Mouse (Mus musculus) layer of hippocampus, adult 11-12 months (tissue): Measurements from ENCODE around the gene Acd.

Experiments used
- DNase-seq: peaks from one replicate; pipeline ENCODE4 v3.0.0; 2022; ENCODE audit warnings: low spot score

Acd gene

DNA sequence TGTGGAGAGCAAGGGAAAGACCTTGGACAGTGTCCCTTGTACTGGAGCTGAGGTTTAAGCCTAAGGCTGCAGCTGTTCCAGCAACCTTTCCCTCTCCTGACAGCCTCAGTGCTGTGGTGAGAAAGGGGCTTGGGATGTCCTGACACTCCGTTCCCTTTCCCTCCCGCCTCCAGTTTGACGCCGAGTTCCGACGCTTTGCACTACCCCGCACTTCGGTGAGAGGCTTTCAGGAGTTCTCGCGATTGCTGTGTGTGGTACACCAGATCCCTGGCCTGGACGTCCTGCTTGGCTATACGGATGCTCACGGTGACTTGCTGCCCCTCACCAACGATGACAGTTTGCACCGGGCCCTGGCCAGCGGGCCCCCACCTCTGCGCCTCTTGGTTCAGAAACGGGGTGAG lies 1.1 kb upstream of the Acd start:
- no peak for DNase-seq

GRCm38 (mm10) chr8:105700566-105700965 lies 336 bp downstream of the Acd start:
- DNase-seq, result peak; percentile 63

- DNase-seq, result no peak
Observed at GRCm38 (mm10) chr8:105699488-105700215, 1.2 kb downstream of the Acd start.

DNA sequence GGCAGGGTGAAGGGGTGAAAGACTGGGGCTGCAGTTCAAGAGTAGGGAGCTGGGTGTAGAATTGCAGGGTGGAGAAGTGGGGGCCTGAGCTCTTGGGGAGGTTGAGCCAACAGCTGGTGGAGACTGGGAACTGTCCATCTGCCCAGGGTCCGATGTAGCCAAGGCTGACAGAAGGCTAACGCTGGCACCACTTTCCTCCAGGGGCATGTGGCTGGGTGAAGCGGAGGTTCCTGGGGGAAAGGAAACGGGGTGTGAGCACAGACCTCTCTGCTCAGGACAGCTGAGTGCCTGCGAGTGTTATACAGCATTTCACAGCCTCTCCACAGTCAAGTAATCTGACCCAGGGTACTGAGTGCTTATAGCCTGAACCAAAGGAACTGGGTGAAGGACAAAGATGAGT lies 2.2 kb downstream of the Acd start:
- DNase-seq, result no peak

DNA sequence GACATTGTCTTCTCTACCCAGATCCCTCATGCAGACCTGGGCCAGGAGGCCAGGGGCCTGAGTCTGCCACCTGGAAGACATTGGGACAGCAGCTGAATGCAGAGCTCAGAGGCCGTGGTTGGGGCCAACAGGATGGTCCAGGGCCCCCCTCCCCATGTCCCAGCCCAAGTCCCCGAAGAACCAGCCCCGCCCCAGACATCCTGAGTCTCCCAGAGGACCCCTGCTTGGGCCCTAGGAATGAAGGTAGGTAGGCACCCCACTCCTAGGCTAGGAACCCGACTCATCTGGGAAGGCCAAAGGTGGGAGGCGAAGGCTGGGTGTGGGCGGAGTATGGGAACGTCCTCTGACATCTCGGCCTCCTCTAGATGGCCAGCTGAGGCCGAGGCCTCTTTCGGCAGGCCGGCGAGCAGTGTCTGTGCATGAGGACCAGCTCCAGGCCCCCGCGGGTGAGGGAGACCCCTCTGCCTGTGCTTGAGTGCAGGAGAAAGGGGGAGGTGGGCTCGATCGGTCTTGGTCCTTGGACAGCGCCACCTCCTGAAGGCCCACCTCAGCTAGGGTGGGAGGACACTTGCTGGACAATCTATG lies 3.6 kb downstream of the Acd start:
- no peak for DNase-seq

GRCm38 (mm10) chr8:105695080-105695780 lies 5.7 kb downstream of the Acd start:
- no peak for DNase-seq

DNA sequence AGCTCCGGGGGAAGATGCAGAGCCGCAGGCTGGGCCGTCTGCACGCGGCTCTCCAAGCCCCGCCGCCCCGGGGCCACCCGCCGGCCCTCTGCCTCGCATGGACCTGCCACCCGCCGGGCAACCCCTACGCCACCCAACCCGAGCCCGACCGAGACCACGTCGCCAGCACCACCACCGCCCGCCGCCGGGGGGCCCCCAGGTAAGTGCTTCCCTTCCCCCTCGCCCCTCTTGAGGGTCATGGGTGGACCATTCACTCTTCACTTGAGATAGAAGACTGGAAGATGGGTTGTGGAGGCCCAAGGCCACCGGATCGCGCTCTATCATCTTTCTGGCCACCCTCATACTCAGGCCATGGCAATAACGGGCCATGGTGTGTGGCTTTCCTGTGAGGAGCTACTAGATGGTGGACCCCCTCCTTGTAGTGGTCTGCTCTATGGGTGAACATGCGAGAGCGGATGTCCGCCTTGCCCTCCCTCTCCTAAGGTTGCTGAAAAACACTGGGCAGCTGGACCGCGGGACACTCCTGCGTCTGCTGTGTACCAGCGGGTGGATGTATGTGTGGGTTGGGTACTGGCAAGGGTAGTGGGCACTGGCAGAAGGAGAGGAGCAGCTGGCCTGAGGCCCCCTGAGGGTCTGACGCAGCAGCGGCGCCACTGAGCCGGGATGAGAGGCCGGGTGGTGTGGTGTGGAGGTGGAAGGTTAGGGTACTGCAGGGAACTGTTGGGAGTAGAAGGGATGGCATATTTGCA lies 6.7 kb downstream of the Acd start:
- DNase-seq, result peak; percentile 52

GRCm38 (mm10) chr8:105693648-105694047 lies 7.3 kb downstream of the Acd start:
- DNase-seq, result peak; percentile 73

DNA sequence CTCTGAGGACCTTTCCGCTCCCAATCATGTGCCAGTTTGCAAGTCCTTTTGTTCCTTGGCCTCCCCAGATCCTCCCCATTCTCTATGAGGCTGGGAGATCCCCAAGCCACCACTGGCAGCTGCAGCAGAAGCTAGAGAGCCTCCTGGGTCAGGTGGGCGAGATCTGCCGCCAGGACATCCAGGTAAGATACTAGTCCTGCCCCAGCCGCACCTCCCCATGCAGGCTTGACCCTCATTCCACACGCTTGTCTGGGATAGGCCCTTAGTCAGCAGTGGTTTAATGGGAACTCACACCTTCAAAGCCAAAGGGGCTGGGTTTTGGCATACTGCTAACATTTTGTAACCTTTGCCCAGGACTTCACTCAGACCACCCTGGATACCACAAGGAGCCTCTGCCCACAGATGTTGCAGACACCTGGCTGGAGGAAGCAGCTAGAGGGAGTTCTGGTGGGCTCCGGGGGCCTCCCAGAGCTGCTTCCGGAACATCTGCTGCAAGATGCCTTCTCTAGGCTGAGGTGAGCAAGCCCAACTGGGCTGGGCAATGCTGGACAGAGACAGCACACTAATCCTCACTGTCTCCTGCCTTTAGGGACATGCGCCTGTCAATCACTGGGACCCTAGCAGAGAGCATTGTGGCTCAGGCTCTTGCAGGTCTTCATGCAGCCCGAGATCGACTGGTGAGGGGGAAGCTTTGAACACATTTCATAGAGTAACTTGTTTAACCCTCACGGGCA lies 8.3 kb downstream of the Acd start:
- no peak for DNase-seq

DNA sequence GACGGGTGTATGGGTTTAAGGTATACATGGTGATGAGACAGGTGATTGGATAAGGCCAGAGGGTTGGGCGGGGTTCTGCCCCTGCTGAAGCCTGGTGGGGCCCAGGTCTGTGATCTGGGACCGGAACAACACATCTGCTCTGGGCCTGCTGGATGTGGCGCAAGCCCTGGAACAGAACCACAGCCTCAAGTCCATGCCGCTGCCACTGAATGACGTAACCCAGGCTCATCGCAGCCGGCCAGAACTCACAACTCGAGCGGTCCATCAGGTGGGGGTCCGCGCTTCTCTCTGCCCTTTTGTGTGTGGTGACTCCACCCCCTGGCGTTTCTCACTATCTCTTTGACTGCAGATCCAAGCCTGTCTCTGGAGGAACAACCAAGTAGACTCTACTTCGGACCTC lies 9.9 kb downstream of the Acd start:
- no peak for DNase-seq

- no peak for DNase-seq
Observed at GRCm38 (mm10) chr8:105689983-105690360, 10.9 kb downstream of the Acd start.

GRCm38 (mm10) chr8:105689256-105689982 lies 11.5 kb downstream of the Acd start:
- DNase-seq, result no peak

DNA sequence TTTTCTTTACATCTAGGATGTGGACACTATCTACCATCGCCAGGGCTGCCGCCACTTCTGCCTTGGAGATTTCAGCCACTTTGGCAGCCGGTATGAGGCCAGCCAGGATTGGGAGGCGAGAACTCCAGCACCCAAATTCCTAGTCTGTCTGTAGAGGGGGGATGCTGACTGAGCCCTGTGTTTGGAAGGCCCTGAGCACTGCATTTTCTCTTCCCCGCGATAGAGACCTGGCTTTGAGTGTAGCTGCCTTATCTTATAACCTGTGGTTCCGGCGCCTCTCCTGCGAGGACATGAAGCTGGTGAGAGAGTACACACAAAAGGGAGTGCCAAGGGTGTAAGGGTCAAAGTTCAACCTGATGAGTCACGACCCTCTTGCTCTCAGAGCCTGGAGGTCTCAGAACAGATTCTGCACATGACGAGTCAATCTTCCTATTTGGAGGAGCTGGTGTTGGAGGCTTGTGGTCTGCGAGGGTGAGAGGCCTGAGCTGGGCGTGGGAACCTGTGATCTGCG lies 12.6 kb downstream of the Acd start:
- DNase-seq, result no peak

GRCm38 (mm10) chr8:105687512-105687911 lies 13.4 kb downstream of the Acd start:
- DNase-seq, result no peak

GRCm38 (mm10) chr8:105686551-105686950 lies 14.4 kb downstream of the Acd start:
- no peak for DNase-seq

GRCm38 (mm10) chr8:105685796-105686308 lies 15.1 kb downstream of the Acd start, which contains the start of gene Carmil2:
Gene Carmil2, plus strand, starts transcription at chr8:105686274.
- DNase-seq, result no peak

GRCm38 (mm10) chr8:105685325-105685724 lies 15.6 kb downstream of the Acd start:
- DNase-seq, result no peak

GRCm38 (mm10) chr8:105677891-105678290 lies 23.0 kb downstream of the Acd start:
- no peak for DNase-seq

DNA sequence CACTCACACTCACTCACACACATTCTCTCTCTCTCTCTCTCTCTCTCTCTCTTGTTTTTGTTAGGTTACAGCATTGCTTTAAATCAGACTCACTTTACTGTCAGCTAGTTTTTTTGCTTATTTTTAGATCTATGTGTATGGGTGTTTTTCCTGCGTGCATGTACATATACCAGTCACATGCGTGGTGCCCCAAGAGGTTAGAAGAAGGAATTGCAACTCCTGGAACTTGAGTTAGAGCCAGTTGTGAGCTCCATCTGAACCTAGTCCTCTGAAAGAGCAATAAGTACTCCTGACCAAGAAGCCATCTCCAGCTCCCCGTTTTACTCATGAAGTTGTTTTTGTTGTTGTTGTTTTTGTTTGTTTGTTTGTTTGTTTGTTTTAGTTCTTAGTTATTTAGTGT lies 39.7 kb downstream of the Acd start:
- DNase-seq, result no peak

DNA sequence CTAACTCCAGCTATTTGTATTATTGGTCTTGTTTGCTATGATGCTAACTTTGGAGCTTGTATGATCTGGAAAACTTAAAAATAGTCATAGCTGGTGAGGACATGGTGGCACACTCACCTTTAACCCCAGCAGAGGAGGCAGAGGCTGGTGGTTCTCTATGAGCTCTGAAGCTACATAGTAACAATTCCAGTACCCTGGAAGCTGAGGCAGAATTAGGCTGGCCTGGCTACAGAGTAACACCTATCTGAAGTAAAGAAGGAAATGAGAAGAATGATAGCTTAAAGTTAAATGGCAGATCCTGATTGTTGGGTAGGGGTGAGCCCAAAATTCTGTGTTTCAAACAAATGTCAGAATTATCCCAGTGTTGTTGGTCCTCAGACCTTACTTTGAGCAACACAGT lies 43.3 kb downstream of the Acd start:
- no peak for DNase-seq

DNA sequence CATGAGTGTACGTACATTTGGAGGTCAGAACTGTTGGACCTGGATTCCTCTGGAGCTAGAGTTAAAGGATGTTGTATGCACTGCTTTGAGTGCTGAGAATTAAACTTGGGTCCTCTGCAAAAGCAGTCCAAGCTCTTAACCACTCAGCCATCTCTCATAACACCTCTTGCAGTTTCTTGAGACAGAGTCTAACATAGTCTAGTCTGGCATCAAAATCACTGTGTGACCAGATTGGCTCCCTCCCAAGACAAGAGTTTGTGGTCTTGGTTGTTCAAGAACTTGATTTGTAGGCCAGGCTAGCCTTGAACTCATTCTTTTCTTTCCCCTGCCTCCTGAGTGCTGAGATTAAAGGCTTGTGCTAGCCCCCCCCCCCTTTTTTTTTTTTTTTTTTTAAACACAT lies 52.0 kb downstream of the Acd start:
- no peak for DNase-seq
